Mouse (Mus musculus) megakaryocyte, embryonic 14.5 days (primary cell): ENCODE data around the gene Map4k3.

Source experiments
- FLI1 ChIP-seq: IDR thresholded peaks from 2 replicates; pipeline ENCODE4 v1.6.1; 2012; ENCODE audit warnings: low read length, inconsistent platforms, mixed read lengths
- GATA1 ChIP-seq: IDR thresholded peaks from 3 replicates; pipeline ENCODE4 v1.6.1; 2012; ENCODE audit warnings: mixed read lengths, low read length, inconsistent platforms, borderline replicate concordance

DNA sequence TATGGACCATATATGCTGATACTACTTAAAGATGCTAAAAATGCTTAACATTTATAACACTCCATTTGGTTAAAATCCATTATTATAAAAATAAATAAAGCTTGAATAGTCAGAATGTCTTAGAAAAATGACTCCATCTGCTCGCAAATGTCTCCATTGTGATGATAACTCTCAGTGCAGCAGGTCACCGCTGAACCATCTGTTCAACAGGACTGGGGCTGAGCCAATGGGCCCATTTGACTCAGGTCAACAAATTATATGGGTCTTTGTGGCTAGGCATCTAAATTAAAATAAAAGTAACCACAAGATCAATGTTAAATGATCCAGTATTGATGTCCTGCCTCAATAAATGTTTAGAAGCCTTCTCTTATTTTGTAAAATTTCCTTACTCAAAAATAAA, 68.1 kb downstream of the Map4k3 start:
- TF ChIP-seq GATA1 (no peak), FLI1 (no peak)
